Mouse (Mus musculus): ENCODE results near the gene Tap2. TPM values are rescaled to one million over a fixed set of nuclear protein-coding genes. Genes with fewer than 3 reads are reported as not detected.

Tap2 gene
- polyA plus RNA-seq, 1 experiment from 2014 or later, result 2.4 TPM

DNA sequence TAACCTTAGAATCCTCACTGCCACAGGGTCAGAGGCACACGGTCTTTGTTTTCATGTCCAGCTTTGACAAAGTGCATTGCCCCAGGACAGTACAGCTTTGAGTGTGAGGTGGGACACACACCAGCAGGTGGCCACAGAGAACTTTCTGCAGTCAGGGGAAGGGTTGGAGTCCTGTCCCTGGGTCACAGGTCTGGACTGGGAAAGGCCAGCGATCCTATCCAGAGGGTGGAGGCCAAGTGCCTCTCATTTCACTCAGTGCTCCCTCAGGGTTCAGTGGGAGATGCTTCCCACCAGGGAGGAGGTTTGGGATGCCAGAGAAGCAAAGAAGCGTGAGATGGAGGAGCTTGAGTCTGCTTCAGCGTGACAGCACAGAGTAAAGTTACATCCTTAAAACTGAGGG is 48.3 kb downstream of the Tap2 start:
- H3K9ac ChIP-seq (replicated peaks; ENCODE audit: low read depth, low read length), result no peak overlapping the region
- WGBS, result 46% methylated on average over 4 of the region's 4 CpGs
- H3K9me3 ChIP-seq (ENCODE audit: control insufficient read depth, low read depth, low read length), result no peaks in the 10 kb centered on the region
- H3K4me3 ChIP-seq (ENCODE audit: low read depth, low read length), result no peak overlapping the region
- H3K4me2 ChIP-seq (replicated peaks; ENCODE audit: low read depth, low read length), result no peak overlapping the region
- no peaks in the 10 kb centered on the region for H3K4me1 ChIP-seq (ENCODE audit: control insufficient read depth, insufficient read depth, low read length)
- H3K27ac ChIP-seq (ENCODE audit: low read length), result no peak overlapping the region
- ATAC-seq (ENCODE audit: insufficient number of reproducible peaks, insufficient read depth, low FRiP score, low read depth), result no peak
- H3K27me3 ChIP-seq (ENCODE audit: control insufficient read depth, insufficient read depth, low read length), result no peaks in the 10 kb centered on the region
- H3K36me3 ChIP-seq (ENCODE audit: control insufficient read depth, insufficient read depth, low read length), result no peaks in the 10 kb centered on the region

DNA sequence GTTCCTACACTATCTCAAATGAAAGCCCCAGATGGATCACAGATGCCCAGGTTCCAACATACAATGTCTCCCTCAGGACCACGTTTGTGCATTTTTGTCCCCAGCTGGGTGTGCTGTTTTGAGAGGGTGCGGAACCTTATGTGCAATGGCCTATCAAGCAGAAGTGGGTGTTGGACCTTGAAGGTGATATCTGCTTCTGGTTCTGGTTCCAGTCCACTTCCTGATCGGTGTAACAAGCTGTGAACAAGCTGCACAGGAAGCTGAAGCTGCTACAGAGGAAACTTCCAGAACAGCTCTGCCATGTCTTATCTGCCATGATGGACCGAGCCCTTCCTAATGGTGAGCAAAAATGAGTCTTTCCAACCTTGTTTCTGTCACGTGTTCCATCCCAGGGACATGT is 53.2 kb downstream of the Tap2 start:
- Histone ChIP-seq H3K9me3 (ENCODE audit: control insufficient read depth, low read depth, low read length) (no peaks in the 10 kb centered on the region), H3K27me3 (ENCODE audit: control insufficient read depth, insufficient read depth, low read length) (no peaks in the 10 kb centered on the region), H3K36me3 (ENCODE audit: control insufficient read depth, insufficient read depth, low read length) (no peaks in the 10 kb centered on the region), H3K4me3 (ENCODE audit: low read depth, low read length) (no peak overlapping the region), H3K4me2 (replicated peaks; ENCODE audit: low read depth, low read length) (no peak overlapping the region), H3K4me1 (ENCODE audit: control insufficient read depth, insufficient read depth, low read length) (0 out of 2 replicates have a peak, but pooled peaks cover 3% of the 10 kb centered on the region), H3K9ac (replicated peaks; ENCODE audit: low read depth, low read length) (no peak overlapping the region), H3K27ac (ENCODE audit: low read length) (no peak overlapping the region)
- no peak for ATAC-seq (ENCODE audit: insufficient number of reproducible peaks, insufficient read depth, low FRiP score, low read depth)
- 74% methylated on average over 5 of the region's 5 CpGs for WGBS

DNA sequence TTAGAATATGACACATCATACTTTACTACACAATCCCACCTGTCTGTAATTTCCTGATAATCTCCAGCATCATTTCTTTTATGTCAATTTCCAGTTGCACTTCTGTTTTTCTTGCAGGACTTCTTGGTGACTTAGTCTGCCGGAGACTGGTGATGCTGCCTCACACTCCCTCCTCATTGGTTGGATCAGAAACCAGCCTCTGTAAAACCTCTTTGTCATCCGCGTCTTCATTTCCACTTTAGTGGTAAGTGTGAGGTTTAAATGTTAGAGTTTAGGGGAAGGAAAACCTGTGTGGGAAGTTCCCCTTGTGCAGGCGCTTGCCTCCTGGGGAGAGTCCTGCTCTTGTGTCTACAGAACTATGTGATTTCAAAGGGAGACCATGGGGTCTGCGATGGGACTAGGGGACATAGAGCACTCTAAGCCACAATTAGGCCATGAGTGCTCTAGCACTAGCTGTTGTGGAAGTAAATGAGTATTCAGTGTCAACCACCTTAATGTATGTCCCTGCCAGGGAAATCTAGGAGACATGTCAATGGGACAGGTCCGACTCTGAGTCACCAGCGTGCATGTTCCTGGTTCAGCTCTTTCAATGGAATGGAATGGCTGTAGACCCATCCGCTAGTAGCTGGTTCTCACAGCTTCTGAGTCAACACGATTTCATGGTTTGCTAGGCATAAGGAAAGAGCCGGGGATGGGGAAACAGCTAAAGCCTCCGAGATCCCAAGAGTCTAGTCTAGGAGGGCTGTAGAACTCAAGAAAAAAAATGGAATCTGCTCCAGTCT is 54.5 kb downstream of the Tap2 start, which contains the start of gene H2-Ab1:
Gene H2-Ab1 (plus strand): TSS at position 96 of the 782 bp plus-strand sequence.
- ATAC-seq (ENCODE audit: insufficient number of reproducible peaks, insufficient read depth, low FRiP score, low read depth), result no peak
- Histone ChIP-seq H3K9ac (replicated peaks; ENCODE audit: low read depth, low read length) (no peak within 1 kb of the TSS), H3K36me3 (ENCODE audit: control insufficient read depth, insufficient read depth, low read length) (no peaks in the 10 kb centered on the region), H3K27ac (ENCODE audit: low read length) (no peak within 1 kb of the TSS), H3K27me3 (ENCODE audit: control insufficient read depth, insufficient read depth, low read length) (no peaks in the 10 kb centered on the region; the same call in 1 of the 2 replicates), H3K4me1 (ENCODE audit: control insufficient read depth, insufficient read depth, low read length) (0 out of 2 replicates have a peak, but pooled peaks cover 3% of the 10 kb centered on the region), H3K4me2 (replicated peaks; ENCODE audit: low read depth, low read length) (no peak within 1 kb of the TSS), H3K9me3 (ENCODE audit: control insufficient read depth, low read depth, low read length) (no peaks in the 10 kb centered on the region), H3K4me3 (ENCODE audit: low read depth, low read length) (no peak within 1 kb of the TSS)
- 67% methylated on average over 11 of the region's 11 CpGs for WGBS

DNA sequence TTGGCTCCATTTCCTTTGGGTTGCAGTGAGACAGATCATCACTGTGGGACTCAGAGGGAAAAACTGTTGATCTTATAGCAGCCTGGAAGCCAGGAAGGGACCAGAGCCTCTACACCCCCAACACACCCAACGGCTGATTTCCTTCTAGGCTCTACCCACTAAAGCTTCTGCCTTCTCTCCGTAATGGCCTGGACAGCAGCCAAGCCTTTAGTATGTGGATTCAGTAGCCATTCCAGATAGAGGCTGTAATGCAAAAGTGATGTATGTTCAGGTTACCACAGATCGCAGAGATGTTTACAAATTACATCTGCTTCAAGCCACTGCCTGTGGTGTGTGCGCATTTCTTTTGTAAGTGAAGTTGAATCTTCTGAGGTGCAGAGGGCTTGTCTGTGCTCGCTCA is 57.2 kb downstream of the Tap2 start:
- H3K27me3 ChIP-seq (ENCODE audit: control insufficient read depth, insufficient read depth, low read length), result peaks cover 11% of the 10 kb centered on the region
- WGBS, result 31% methylated on average over 5 of the region's 5 CpGs
- no peaks in the 10 kb centered on the region for H3K36me3 ChIP-seq (ENCODE audit: control insufficient read depth, insufficient read depth, low read length)
- 0 out of 2 replicates have a peak, but pooled peaks cover 10% of the 10 kb centered on the region for H3K4me1 ChIP-seq (ENCODE audit: control insufficient read depth, insufficient read depth, low read length)
- H3K4me3 ChIP-seq (ENCODE audit: low read depth, low read length), result no peak overlapping the region
- no peak overlapping the region for H3K4me2 ChIP-seq (replicated peaks; ENCODE audit: low read depth, low read length)
- no peak overlapping the region for H3K9ac ChIP-seq (replicated peaks; ENCODE audit: low read depth, low read length)
- H3K9me3 ChIP-seq (ENCODE audit: control insufficient read depth, low read depth, low read length), result no peaks in the 10 kb centered on the region
- no peak overlapping the region for H3K27ac ChIP-seq (ENCODE audit: low read length)
- ATAC-seq (ENCODE audit: insufficient number of reproducible peaks, insufficient read depth, low FRiP score, low read depth), result no peak

DNA sequence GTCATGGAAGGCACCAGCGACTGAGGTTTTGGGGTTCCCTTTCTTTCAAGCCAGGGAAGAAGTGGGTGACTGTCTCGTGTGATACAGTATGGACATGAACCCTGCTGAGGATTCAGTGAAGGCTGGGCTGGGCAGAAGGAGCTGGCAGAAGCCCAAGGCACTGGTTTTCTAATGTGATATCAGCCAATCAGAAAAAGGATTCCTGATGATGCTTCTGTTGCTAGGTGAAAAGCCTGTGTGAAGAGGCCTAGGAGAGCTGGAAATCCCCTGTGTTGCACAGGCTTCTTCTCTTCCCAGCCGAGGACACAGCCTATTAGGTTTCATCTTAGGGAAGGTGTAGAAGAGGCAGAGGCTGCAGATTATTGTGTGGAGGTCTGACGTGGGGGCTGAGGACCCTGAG is 58.2 kb downstream of the Tap2 start:
- no peak overlapping the region for H3K27ac ChIP-seq (ENCODE audit: low read length)
- H3K4me1 ChIP-seq (ENCODE audit: control insufficient read depth, insufficient read depth, low read length), result 0 out of 2 replicates have a peak, but pooled peaks cover 10% of the 10 kb centered on the region
- WGBS, result 21% methylated on average over 4 of the region's 4 CpGs
- no peaks in the 10 kb centered on the region for H3K9me3 ChIP-seq (ENCODE audit: control insufficient read depth, low read depth, low read length)
- no peak overlapping the region for H3K4me2 ChIP-seq (replicated peaks; ENCODE audit: low read depth, low read length)
- peaks cover 12% of the 10 kb centered on the region for H3K27me3 ChIP-seq (ENCODE audit: control insufficient read depth, insufficient read depth, low read length)
- ATAC-seq (ENCODE audit: insufficient number of reproducible peaks, insufficient read depth, low FRiP score, low read depth), result peak; percentile 37; the same call in 1 of the 2 replicates
- H3K36me3 ChIP-seq (ENCODE audit: control insufficient read depth, insufficient read depth, low read length), result no peaks in the 10 kb centered on the region
- H3K4me3 ChIP-seq (ENCODE audit: low read depth, low read length), result no peak overlapping the region
- H3K9ac ChIP-seq (replicated peaks; ENCODE audit: low read depth, low read length), result no peak overlapping the region

DNA sequence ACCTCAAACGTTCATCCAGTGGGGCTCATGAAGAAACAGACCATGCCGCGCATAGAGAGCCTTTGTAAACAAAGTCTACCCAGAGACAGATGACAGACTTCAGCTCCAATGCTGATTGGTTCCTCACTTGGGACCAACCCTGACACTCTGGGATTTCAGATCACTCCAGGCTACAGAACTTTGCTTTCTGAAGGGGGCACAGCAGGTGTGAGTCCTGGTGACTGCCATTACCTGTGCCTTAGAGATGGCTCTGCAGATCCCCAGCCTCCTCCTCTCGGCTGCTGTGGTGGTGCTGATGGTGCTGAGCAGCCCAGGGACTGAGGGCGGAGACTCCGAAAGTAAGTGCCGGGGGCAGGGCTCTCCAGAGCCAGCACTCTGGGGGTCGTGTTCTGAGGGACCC is 59.7 kb downstream of the Tap2 start:
- Histone ChIP-seq H3K4me2 (replicated peaks; ENCODE audit: low read depth, low read length) (peak overlapping the region; percentile 87), H3K4me1 (ENCODE audit: control insufficient read depth, insufficient read depth, low read length) (0 out of 2 replicates have a peak, but pooled peaks cover 10% of the 10 kb centered on the region), H3K4me3 (ENCODE audit: low read depth, low read length) (peak overlapping the region; percentile 37), H3K36me3 (ENCODE audit: control insufficient read depth, insufficient read depth, low read length) (no peaks in the 10 kb centered on the region), H3K27me3 (ENCODE audit: control insufficient read depth, insufficient read depth, low read length) (peaks cover 12% of the 10 kb centered on the region), H3K9me3 (ENCODE audit: control insufficient read depth, low read depth, low read length) (no peaks in the 10 kb centered on the region), H3K27ac (ENCODE audit: low read length) (no peak overlapping the region), H3K9ac (replicated peaks; ENCODE audit: low read depth, low read length) (no peak overlapping the region)
- peak; percentile 83 for ATAC-seq (ENCODE audit: insufficient number of reproducible peaks, insufficient read depth, low FRiP score, low read depth)
- under 1% methylated on average over 8 of the region's 8 CpGs for WGBS

DNA sequence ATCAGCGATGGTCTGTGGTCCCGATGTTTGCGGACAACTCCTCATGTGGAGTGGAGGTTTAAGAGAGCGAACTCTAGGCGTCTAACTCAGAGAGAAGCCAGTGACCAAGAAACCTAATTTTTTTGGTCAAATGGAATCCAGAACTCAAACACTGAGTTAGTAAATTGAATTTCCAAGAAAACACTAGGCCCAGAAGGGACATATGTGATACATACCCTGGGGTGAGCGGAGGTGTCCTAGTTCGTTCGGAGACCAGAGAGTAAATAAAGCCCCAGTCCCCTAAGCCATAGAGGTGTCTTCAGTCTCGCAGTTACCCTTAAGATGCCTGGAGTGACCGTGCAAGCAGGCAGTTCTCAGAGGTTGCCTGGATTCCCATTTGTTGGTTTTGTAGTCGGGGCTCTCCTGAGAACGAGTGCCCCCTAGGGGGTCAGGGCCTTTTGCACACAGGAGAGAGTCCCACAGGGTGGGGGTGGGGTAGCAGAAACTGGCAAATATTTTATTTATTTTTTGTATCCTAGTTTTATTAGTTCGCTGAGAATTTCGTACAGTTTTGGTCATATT is 60.6 kb downstream of the Tap2 start:
- no peak overlapping the region for H3K9ac ChIP-seq (replicated peaks; ENCODE audit: low read depth, low read length)
- H3K4me2 ChIP-seq (replicated peaks; ENCODE audit: low read depth, low read length), result peak overlapping the region; percentile 87
- H3K36me3 ChIP-seq (ENCODE audit: control insufficient read depth, insufficient read depth, low read length), result no peaks in the 10 kb centered on the region
- no peaks in the 10 kb centered on the region for H3K9me3 ChIP-seq (ENCODE audit: control insufficient read depth, low read depth, low read length)
- H3K27me3 ChIP-seq (ENCODE audit: control insufficient read depth, insufficient read depth, low read length), result peaks cover 12% of the 10 kb centered on the region
- ATAC-seq (ENCODE audit: insufficient number of reproducible peaks, insufficient read depth, low FRiP score, low read depth), result no peak
- H3K4me1 ChIP-seq (ENCODE audit: control insufficient read depth, insufficient read depth, low read length), result 0 out of 2 replicates have a peak, but pooled peaks cover 10% of the 10 kb centered on the region
- no peak overlapping the region for H3K27ac ChIP-seq (ENCODE audit: low read length)
- peak overlapping the region; percentile 41 for H3K4me3 ChIP-seq (ENCODE audit: low read depth, low read length)
- WGBS, result 7% methylated on average over 14 of the region's 14 CpGs

DNA sequence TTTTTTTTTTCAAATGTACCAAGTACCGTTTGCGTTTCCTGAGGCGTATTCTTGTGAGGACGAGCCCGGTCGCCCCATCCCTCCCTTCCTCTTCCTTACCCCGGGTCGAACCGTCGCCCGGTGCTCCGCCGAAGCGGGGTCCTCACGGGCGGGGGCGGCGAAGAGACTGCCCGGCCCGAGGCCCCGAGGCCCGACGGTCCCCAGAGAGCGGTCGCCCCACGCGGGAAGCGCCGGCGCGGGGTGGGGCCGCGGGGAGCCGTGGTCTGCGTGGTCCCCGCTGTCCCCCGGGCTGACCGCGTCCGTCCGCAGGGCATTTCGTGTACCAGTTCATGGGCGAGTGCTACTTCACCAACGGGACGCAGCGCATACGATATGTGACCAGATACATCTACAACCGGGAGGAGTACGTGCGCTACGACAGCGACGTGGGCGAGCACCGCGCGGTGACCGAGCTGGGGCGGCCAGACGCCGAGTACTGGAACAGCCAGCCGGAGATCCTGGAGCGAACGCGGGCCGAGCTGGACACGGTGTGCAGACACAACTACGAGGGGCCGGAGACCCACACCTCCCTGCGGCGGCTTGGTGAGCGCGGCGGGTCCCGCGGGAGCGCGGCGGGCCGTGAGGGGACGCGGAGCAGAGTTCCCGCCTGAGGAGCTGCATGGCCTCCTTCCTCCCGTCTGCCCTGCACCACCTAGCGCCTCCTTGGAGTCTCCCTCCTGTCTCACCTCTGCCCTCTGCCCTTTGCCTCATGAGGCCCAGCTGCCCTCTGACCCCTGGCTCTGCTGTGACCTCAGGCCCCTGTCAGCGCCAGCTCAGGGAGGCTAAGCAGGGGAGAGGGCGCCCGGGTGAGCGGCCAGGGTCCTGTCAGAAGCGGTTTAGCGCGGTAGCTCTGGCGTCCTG is 61.4 kb downstream of the Tap2 start:
- Histone ChIP-seq H3K36me3 (ENCODE audit: control insufficient read depth, insufficient read depth, low read length) (no peaks in the 10 kb centered on the region), H3K27ac (ENCODE audit: low read length) (no peak overlapping the region), H3K27me3 (ENCODE audit: control insufficient read depth, insufficient read depth, low read length) (peaks cover 12% of the 10 kb centered on the region), H3K9me3 (ENCODE audit: control insufficient read depth, low read depth, low read length) (no peaks in the 10 kb centered on the region), H3K9ac (replicated peaks; ENCODE audit: low read depth, low read length) (0 out of 2 replicates have a peak overlapping the region, but pooled peaks have one; percentile 21), H3K4me3 (ENCODE audit: low read depth, low read length) (peak overlapping the region; percentile 41), H3K4me2 (replicated peaks; ENCODE audit: low read depth, low read length) (peak overlapping the region; percentile 87), H3K4me1 (ENCODE audit: control insufficient read depth, insufficient read depth, low read length) (0 out of 2 replicates have a peak, but pooled peaks cover 10% of the 10 kb centered on the region)
- 1% methylated on average over 78 of the region's 93 CpGs for WGBS
- peak; percentile 40; the same call in 1 of the 2 replicates for ATAC-seq (ENCODE audit: insufficient number of reproducible peaks, insufficient read depth, low FRiP score, low read depth)

All from stomach, embryonic 14.5 days (tissue).